Mouse (Mus musculus): Measurements from ENCODE around the gene Usp48. TPM values are rescaled to one million over a fixed set of nuclear protein-coding genes. Genes with fewer than 3 reads are reported as not detected.

Usp48 gene
- polyA plus RNA-seq, 1 experiment: 67.5 TPM

DNA sequence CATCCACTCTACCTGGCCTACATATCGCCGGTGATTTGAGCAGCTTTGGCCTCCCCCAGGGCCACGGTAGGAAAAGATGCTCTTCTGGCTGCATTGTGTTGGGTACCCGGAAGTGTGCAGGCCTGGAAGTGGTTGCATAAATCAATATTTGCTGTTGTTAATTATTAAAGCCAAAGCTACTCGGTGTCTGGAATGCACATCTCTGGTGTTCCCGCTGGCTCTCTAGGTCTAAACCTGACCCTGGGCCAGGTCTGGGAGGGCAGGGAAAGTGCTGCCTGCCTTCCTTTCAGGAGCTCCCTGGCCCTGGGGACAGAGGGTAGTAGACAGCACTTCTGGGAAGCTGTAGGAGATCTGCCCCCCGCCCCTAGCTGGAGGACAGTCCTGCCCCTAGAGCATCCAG lies 113.0 kb downstream of the Usp48 start:
- DNase-seq: no peak
- peak overlapping the region; percentile 9 for H3K4me3 ChIP-seq (replicated peaks; ENCODE audit: extremely low read depth, low read depth, low read length)
- H3K4me1 ChIP-seq (ENCODE audit: control insufficient read depth, insufficient read depth, low read length): no peaks in the 10 kb centered on the region
- no peak for TF ChIP-seq CTCF (IDR thresholded peaks at IDR 0.05; ENCODE audit: insufficient read depth, low read length)
- TF ChIP-seq POLR2A (IDR thresholded peaks at IDR 0.05; ENCODE audit: borderline replicate concordance, extremely low read depth, low read depth, low read length): no peak
- WGBS: 57% methylated on average over 7 of the region's 7 CpGs

DNA sequence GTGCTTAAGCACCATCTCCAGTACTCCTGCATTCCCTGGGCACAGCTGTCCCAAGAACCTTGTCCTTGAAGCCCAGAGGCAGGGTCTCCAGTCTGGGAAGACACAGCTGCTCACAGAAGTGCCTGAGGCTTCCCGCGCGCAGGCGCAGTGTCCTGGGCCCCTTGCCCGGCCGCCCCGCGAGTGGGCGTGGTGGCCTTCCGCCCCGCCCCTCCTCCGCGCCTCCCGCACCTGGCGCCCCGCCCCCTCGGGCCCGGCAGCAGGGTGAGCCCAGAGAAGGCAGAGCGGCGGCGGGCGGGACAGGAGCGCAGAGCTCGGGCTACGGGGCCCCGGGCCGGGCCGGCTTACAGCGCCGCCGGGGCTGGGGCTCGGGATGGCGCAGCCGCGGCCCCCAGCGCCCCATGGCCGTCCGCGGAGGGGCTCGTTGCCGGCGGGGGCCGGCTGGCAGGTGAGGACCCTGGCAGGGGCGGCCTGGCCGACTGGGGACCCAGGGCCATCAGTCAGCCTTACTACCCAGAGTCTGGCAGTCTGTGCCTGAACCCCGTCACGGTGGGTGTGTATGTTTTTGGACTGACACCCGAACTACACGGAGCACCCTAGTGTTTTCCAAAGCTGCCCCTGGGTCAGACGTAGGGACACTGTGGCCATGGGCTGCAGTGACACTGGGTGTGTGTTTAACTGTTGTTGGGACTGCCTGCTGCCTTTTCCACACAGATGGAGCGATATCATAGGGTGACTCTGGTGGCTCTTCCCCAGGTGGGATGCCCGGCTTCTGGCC lies 113.8 kb downstream of the Usp48 start:
- TF ChIP-seq CTCF (IDR thresholded peaks at IDR 0.05; ENCODE audit: insufficient read depth, low read length): no peak
- TF ChIP-seq POLR2A (IDR thresholded peaks at IDR 0.05; ENCODE audit: borderline replicate concordance, extremely low read depth, low read depth, low read length): peak; percentile 38; the same call in 1 of the 2 replicates
- 5% methylated on average over 50 of the region's 52 CpGs for WGBS
- Histone ChIP-seq H3K4me1 (ENCODE audit: control insufficient read depth, insufficient read depth, low read length) (no peaks in the 10 kb centered on the region), H3K4me3 (replicated peaks; ENCODE audit: extremely low read depth, low read depth, low read length) (peak overlapping the region; percentile 50)
- peak; percentile 84 for DNase-seq

Other genes with a start within 250 kb of the Usp48 start
- gene Cdc42, start 236.0 kb upstream of the Usp48 start, polyA plus RNA-seq (2012; rRNA removed): 67.9 and 124 TPM in 2 replicates
- gene Cela3a, start 184.0 kb upstream of the Usp48 start, polyA plus RNA-seq (2012; rRNA removed): not detected in 2 replicates
- gene Cela3b, start 163.2 kb upstream of the Usp48 start, polyA plus RNA-seq (2012; rRNA removed): 0.57 and 12.5 TPM in 2 replicates
- gene 1700013G24Rik, start 140.5 kb upstream of the Usp48 start, polyA plus RNA-seq (2012; rRNA removed): 0.15 TPM in 1 of 2 replicates, not detected in the other
- gene Hspg2, start 125.0 kb upstream of the Usp48 start, polyA plus RNA-seq (2012; rRNA removed): 67.8 and 76.2 TPM in 2 replicates
- gene Ldlrad2, start 19.2 kb upstream of the Usp48 start, polyA plus RNA-seq (2012; rRNA removed): not detected in 2 replicates
- 68.3 and 101 TPM in 2 replicates for gene Rap1gap, start 71.0 kb downstream of the Usp48 start, polyA plus RNA-seq (2012; rRNA removed)
- gene Alpl, start 202.6 kb downstream of the Usp48 start, polyA plus RNA-seq (2012; rRNA removed): 5.4 and 5.5 TPM in 2 replicates

Measured in lung, adult 2 months (tissue).